Mouse (Mus musculus): ENCODE results near the gene Sec14l1.

- TF ChIP-seq CTCF (IDR thresholded peaks at IDR 0.05; ENCODE audit: low read depth) (no peak), EP300 (IDR thresholded peaks at IDR 0.05; ENCODE audit: low read depth) (no peak)
Observed at GRCm38 (mm10) chr11:117099372-117099771, 15.6 kb upstream of the Sec14l1 start.
